Mouse (Mus musculus) retina, embryonic 14.5 days (tissue): ENCODE data around the gene Adprm.

Experiments used
- DNase-seq: peaks from one replicate; pipeline ENCODE4 v3.0.0-alpha.2; 2015; ENCODE audit warnings: low spot score

Gene Adprm

GRCm38 (mm10) chr11:67076781-67077180, 24.4 kb upstream of the Adprm start:
- DNase-seq = no peak

- peak; percentile 23 for DNase-seq
Observed at GRCm38 (mm10) chr11:67075036-67075435, 22.6 kb upstream of the Adprm start.

GRCm38 (mm10) chr11:67072615-67073130, 20.3 kb upstream of the Adprm start:
- DNase-seq = peak; percentile 16

GRCm38 (mm10) chr11:67067741-67068140, 15.3 kb upstream of the Adprm start:
- DNase-seq = no peak

- DNase-seq = no peak
Observed at GRCm38 (mm10) chr11:67062726-67063125, 10.3 kb upstream of the Adprm start.

- DNase-seq = no peak
Observed at GRCm38 (mm10) chr11:67061311-67061710, 8.9 kb upstream of the Adprm start.

GRCm38 (mm10) chr11:67054754-67055365, 2.5 kb upstream of the Adprm start:
- DNase-seq = no peak

- DNase-seq = no peak
Observed at GRCm38 (mm10) chr11:67051676-67052320, 596 bp downstream of the Adprm start.

- no peak for DNase-seq
Observed at GRCm38 (mm10) chr11:67049256-67049655, 3.1 kb downstream of the Adprm start.

- no peak for DNase-seq
Observed at GRCm38 (mm10) chr11:67048496-67048895, 3.9 kb downstream of the Adprm start.

- no peak for DNase-seq
Observed at GRCm38 (mm10) chr11:67047199-67047598, 5.2 kb downstream of the Adprm start.

GRCm38 (mm10) chr11:67044959-67045358, 7.4 kb downstream of the Adprm start:
- DNase-seq = no peak

GRCm38 (mm10) chr11:67043007-67043406, 9.4 kb downstream of the Adprm start:
- no peak for DNase-seq

- DNase-seq = no peak
Observed at GRCm38 (mm10) chr11:67040483-67040882, 11.9 kb downstream of the Adprm start.

- DNase-seq = no peak
Observed at GRCm38 (mm10) chr11:67039799-67040198, 12.6 kb downstream of the Adprm start.

GRCm38 (mm10) chr11:67036892-67037291, 15.5 kb downstream of the Adprm start:
- DNase-seq = no peak

- no peak for DNase-seq
Observed at GRCm38 (mm10) chr11:67036229-67036628, 16.2 kb downstream of the Adprm start.

GRCm38 (mm10) chr11:67034775-67035485, 17.5 kb downstream of the Adprm start:
- DNase-seq = no peak

- no peak for DNase-seq
Observed at GRCm38 (mm10) chr11:67031603-67031915, 20.8 kb downstream of the Adprm start.

- no peak for DNase-seq
Observed at GRCm38 (mm10) chr11:67030904-67031602, 21.3 kb downstream of the Adprm start.

- peak; percentile 97 for DNase-seq
Observed at GRCm38 (mm10) chr11:67024867-67025477, 27.4 kb downstream of the Adprm start, which contains the start of gene Tmem220. Gene Tmem220 (plus strand): TSS chr11:67025154.

- DNase-seq = no peak
Observed at GRCm38 (mm10) chr11:67023802-67024340, 28.5 kb downstream of the Adprm start.
